Mouse (Mus musculus): ENCODE data around the gene Spag6.

- TF ChIP-seq POLR2A (IDR thresholded peaks at IDR 0.05; ENCODE audit: borderline replicate concordance, control insufficient read depth, low read depth, low read length) (no peak), CTCF (IDR thresholded peaks at IDR 0.05; ENCODE audit: control insufficient read depth, insufficient read depth, low read length) (no peak)
Observed at GRCm38 (mm10) chr2:18671041-18671440, 22.8 kb upstream of the Spag6 start.

All from bone marrow, adult 2 months (tissue).